Mouse (Mus musculus) erythroblast, embryonic 14.5 days (primary cell): ENCODE measurements around the gene Sfrp2.

Experiments
- GATA1 ChIP-seq: IDR thresholded peaks from 2 replicates; pipeline ENCODE4 v1.6.1; 2012; ENCODE audit warnings: low read length, inconsistent platforms, mixed read lengths
- TAL1 ChIP-seq: IDR thresholded peaks from 3 replicates; pipeline ENCODE4 v1.6.1; 2012; ENCODE audit warnings: low read length, inconsistent platforms, mixed read lengths

DNA sequence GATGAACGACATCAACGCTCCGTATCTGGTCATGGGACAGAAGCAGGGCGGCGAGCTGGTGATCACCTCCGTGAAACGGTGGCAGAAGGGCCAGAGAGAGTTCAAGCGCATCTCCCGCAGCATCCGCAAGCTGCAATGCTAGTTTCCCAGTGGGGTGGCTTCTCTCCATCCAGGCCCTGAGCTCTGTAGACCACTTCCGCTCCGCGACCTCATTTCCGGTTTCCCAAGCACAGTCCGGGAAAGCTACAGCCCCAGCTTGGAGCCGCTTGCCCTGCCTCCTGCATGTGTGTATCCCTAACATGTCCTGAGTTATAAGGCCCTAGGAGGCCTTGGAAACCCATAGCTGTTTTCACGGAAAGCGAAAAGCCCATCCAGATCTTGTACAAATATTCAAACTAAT lies 7.2 kb downstream of the Sfrp2 start:
- no peak for TF ChIP-seq TAL1
- TF ChIP-seq GATA1: no peak
